Mouse (Mus musculus): ENCODE measurements at regions not wholly inside any gene's neighbourhood (a gene's known extent, or its start where the extent isn't known, plus 50 kb on each side); places are given as distances from the start of the nearest gene placed in this dataset.

DNA sequence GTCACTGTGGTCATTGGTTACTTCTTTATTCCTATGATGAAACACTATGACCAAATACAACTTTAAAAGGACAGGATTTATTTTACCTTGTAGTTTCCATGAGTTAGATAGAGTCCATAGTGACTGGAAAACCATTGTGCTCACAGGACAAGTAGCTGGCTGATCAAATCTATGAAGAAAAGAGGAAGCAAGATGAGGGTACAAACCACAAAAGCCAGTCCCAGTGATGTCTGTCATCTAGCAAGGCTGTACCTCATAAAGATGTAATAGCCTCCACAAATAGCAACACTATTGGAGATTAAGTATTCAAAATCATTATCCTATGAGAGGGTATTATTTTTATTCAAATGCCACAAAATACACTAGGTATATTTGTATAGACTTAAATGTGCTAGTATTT lies 391.5 kb upstream of the Negr1 start:
- no peaks in the 10 kb centered on the region for H3K36me3 ChIP-seq (ENCODE audit: control insufficient read depth, insufficient read depth, low read length)
- no peaks in the 10 kb centered on the region for H3K27me3 ChIP-seq (replicated peaks; ENCODE audit: control insufficient read depth, insufficient read depth, low read length)
- no peak overlapping the region for H3K4me3 ChIP-seq (ENCODE audit: low read depth, low read length)
- no peaks in the 10 kb centered on the region for H3K9me3 ChIP-seq (ENCODE audit: control insufficient read depth, low read length)
- ATAC-seq (replicated peaks; ENCODE audit: low FRiP score) (no peak), DNase-seq (ENCODE audit: low spot score) (no peak)
- no peak overlapping the region for H3K4me2 ChIP-seq
- no peak overlapping the region for H3K27ac ChIP-seq (ENCODE audit: low read depth, low read length)
- no peaks in the 10 kb centered on the region for H3K4me1 ChIP-seq (replicated peaks; ENCODE audit: control insufficient read depth, insufficient read depth, low read length)
- no peak overlapping the region for H3K9ac ChIP-seq (ENCODE audit: low read depth, low read length)

DNA sequence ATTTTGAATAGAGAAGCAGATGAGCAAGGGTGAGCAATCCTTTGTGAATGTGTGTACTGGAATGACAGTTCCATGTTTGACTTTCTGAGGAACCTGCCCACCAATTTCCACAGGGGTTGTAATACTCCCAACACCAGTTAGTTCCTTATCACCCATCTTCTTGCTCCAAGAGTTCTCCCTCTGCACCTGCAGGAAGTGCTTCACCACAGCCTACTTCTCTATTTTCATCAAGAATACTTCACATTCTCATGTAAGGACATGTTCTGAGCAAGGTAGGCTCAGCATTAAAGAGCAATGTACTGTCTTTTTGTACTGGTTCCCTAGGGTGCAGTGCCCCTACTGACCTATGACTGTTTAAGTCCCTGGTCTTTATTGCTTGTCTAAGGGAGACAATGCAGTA lies 362.9 kb upstream of the Negr1 start:
- DNase-seq (ENCODE audit: low spot score), result no peak
- H3K27ac ChIP-seq (ENCODE audit: low read depth, low read length), result no peak overlapping the region
- no peaks in the 10 kb centered on the region for H3K9me3 ChIP-seq (ENCODE audit: control insufficient read depth, low read length)
- no peak overlapping the region for H3K9ac ChIP-seq (ENCODE audit: low read depth, low read length)
- ATAC-seq (replicated peaks; ENCODE audit: low FRiP score), result no peak
- no peak overlapping the region for H3K4me3 ChIP-seq (ENCODE audit: low read depth, low read length)
- H3K4me1 ChIP-seq (replicated peaks; ENCODE audit: control insufficient read depth, insufficient read depth, low read length), result no peaks in the 10 kb centered on the region
- H3K4me2 ChIP-seq, result no peak overlapping the region
- no peaks in the 10 kb centered on the region for H3K36me3 ChIP-seq (ENCODE audit: control insufficient read depth, insufficient read depth, low read length)
- H3K27me3 ChIP-seq (replicated peaks; ENCODE audit: control insufficient read depth, insufficient read depth, low read length), result no peaks in the 10 kb centered on the region

DNA sequence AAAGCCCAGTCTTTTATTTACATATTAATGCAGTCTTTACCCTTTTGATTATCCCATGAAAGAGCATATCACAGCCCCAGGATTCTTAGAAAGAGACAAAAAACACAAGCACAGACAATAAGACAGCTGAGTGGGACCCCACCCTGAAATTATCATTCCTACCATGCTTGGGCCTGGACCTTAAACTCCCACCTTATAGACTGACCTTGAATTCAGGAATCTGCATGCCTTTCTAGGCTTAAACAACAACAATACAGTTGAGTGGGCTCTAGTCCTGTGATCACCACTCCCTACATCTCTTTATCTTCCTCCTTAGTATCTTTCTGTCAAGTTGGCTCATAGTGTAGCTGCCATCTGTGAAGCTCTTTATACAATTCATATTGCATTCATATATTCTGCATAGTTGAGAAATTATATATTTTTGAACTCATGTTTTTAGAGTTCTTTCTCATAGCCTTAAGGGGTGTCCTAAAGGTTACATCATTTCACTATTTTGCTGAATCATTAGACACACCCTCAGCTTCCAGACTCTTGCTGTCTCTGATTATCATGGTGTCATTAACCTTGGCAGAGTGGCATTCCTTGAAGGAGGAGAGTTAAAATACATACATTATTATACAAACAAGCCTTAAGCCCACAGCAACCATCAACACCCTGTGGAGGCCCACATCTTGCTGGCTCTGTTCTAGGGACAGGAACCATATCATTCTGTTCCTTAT lies 361.7 kb upstream of the Negr1 start:
- H3K9ac ChIP-seq (ENCODE audit: low read depth, low read length), result no peak overlapping the region
- H3K4me2 ChIP-seq, result no peak overlapping the region
- H3K27me3 ChIP-seq (replicated peaks; ENCODE audit: control insufficient read depth, insufficient read depth, low read length), result no peaks in the 10 kb centered on the region
- ATAC-seq (replicated peaks; ENCODE audit: low FRiP score) (no peak), DNase-seq (ENCODE audit: low spot score) (no peak)
- H3K4me3 ChIP-seq (ENCODE audit: low read depth, low read length), result no peak overlapping the region
- no peaks in the 10 kb centered on the region for H3K4me1 ChIP-seq (replicated peaks; ENCODE audit: control insufficient read depth, insufficient read depth, low read length)
- H3K36me3 ChIP-seq (ENCODE audit: control insufficient read depth, insufficient read depth, low read length), result no peaks in the 10 kb centered on the region
- no peaks in the 10 kb centered on the region for H3K9me3 ChIP-seq (ENCODE audit: control insufficient read depth, low read length)
- no peak overlapping the region for H3K27ac ChIP-seq (ENCODE audit: low read depth, low read length)

DNA sequence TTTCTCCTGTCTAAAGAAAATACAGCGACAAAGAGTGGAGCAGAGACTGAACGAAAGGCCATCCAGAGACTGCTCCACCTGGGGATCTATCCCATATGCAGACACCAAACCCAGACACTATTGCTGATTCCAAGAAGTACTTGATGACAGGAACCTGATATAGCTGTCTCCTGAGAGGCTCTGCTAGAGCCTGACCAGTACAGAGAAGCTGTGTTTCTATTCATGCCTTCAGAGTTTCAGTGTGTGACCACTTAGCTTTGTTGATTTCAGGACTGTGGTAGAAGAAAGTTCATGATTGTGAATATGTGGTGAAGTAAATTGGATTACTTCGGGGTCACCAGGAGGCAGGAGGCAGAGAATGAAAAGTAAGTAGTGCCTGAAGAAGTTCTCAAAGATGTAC lies 356.3 kb upstream of the Negr1 start:
- Histone ChIP-seq H3K4me2 (no peak overlapping the region), H3K36me3 (ENCODE audit: control insufficient read depth, insufficient read depth, low read length) (no peaks in the 10 kb centered on the region), H3K4me1 (replicated peaks; ENCODE audit: control insufficient read depth, insufficient read depth, low read length) (no peaks in the 10 kb centered on the region), H3K27me3 (replicated peaks; ENCODE audit: control insufficient read depth, insufficient read depth, low read length) (no peaks in the 10 kb centered on the region), H3K9me3 (ENCODE audit: control insufficient read depth, low read length) (no peaks in the 10 kb centered on the region), H3K9ac (ENCODE audit: low read depth, low read length) (no peak overlapping the region), H3K27ac (ENCODE audit: low read depth, low read length) (no peak overlapping the region), H3K4me3 (ENCODE audit: low read depth, low read length) (no peak overlapping the region)
- no peak for ATAC-seq (replicated peaks; ENCODE audit: low FRiP score)
- DNase-seq (ENCODE audit: low spot score), result no peak
- WGBS, result 82% methylated on average over 3 of the region's 3 CpGs

DNA sequence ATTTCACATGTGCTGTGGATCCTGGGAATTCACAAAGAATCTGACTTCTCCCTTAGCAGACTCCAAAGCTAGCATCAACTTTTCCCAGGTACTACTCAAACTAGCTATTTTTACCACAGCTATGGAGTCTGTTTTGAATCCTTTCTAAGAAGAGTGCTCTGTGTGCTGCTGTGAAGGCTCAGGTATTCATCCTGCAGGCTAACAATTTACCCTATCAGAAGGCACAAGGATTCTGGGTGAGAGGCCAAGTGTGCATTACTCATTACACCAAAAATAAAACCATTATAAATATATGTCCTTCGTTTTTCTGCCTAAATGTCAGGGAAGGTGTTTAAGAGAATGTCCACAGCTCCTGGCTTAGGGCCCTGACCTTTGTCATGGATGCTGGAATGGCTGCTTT lies 353.2 kb upstream of the Negr1 start:
- Histone ChIP-seq H3K4me2 (no peak overlapping the region), H3K27me3 (replicated peaks; ENCODE audit: control insufficient read depth, insufficient read depth, low read length) (no peaks in the 10 kb centered on the region), H3K27ac (ENCODE audit: low read depth, low read length) (no peak overlapping the region), H3K36me3 (ENCODE audit: control insufficient read depth, insufficient read depth, low read length) (no peaks in the 10 kb centered on the region), H3K4me3 (ENCODE audit: low read depth, low read length) (no peak overlapping the region), H3K9ac (ENCODE audit: low read depth, low read length) (no peak overlapping the region), H3K4me1 (replicated peaks; ENCODE audit: control insufficient read depth, insufficient read depth, low read length) (no peaks in the 10 kb centered on the region), H3K9me3 (ENCODE audit: control insufficient read depth, low read length) (no peaks in the 10 kb centered on the region)
- WGBS, result 28% methylated on average over 1 of the region's 1 CpGs
- ATAC-seq (replicated peaks; ENCODE audit: low FRiP score) (no peak), DNase-seq (ENCODE audit: low spot score) (no peak)

DNA sequence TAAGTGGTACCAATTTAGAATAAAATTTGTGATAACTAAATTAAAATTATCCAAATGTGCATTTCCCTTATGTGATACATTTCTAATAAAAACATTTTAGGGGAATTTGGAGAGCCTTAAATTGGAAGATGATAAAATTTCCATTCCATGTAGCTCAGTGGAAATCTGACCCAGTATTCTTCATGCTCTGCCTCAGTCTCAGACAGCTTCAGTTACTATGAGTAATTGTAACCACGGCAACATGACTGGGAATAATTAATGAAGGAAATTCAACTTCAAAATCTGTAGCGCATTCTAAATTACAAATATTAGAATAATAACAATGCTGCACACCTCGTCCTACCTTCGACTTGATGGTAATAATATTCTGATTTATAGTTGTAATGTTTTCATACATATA lies 350.8 kb upstream of the Negr1 start:
- DNase-seq (ENCODE audit: low spot score) (no peak), ATAC-seq (replicated peaks; ENCODE audit: low FRiP score) (no peak)
- Histone ChIP-seq H3K36me3 (ENCODE audit: control insufficient read depth, insufficient read depth, low read length) (no peaks in the 10 kb centered on the region), H3K4me2 (no peak overlapping the region), H3K4me1 (replicated peaks; ENCODE audit: control insufficient read depth, insufficient read depth, low read length) (no peaks in the 10 kb centered on the region), H3K9me3 (ENCODE audit: control insufficient read depth, low read length) (no peaks in the 10 kb centered on the region), H3K4me3 (ENCODE audit: low read depth, low read length) (no peak overlapping the region), H3K27me3 (replicated peaks; ENCODE audit: control insufficient read depth, insufficient read depth, low read length) (no peaks in the 10 kb centered on the region), H3K9ac (ENCODE audit: low read depth, low read length) (no peak overlapping the region), H3K27ac (ENCODE audit: low read depth, low read length) (no peak overlapping the region)
- WGBS, result 85% methylated on average over 4 of the region's 4 CpGs

DNA sequence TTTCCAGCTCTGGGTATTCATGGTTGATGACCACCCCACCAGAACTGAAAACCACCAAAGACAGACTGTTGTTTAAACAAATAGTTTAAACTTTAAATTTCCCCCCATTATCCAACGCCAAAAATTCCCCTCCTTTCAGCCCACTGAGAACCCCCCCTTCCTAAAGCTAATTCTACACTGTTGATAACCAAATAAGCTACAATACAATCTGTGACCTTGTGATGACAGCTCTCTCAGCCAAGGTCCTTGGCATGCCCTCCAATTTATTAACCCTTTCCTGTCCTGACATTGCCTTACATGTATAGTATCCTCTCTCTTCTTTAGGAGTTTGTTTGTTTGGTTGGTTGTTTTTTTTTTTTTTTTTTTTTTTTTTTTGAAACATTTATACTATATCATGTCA lies 346.8 kb upstream of the Negr1 start:
- Histone ChIP-seq H3K9me3 (ENCODE audit: control insufficient read depth, low read length) (no peaks in the 10 kb centered on the region), H3K27ac (ENCODE audit: low read depth, low read length) (no peak overlapping the region), H3K36me3 (ENCODE audit: control insufficient read depth, insufficient read depth, low read length) (no peaks in the 10 kb centered on the region), H3K9ac (ENCODE audit: low read depth, low read length) (no peak overlapping the region), H3K27me3 (replicated peaks; ENCODE audit: control insufficient read depth, insufficient read depth, low read length) (no peaks in the 10 kb centered on the region), H3K4me1 (replicated peaks; ENCODE audit: control insufficient read depth, insufficient read depth, low read length) (no peaks in the 10 kb centered on the region), H3K4me2 (no peak overlapping the region), H3K4me3 (ENCODE audit: low read depth, low read length) (no peak overlapping the region)
- ATAC-seq (replicated peaks; ENCODE audit: low FRiP score), result no peak
- no peak for DNase-seq (ENCODE audit: low spot score)
- WGBS, result 52% methylated on average over 1 of the region's 1 CpGs

DNA sequence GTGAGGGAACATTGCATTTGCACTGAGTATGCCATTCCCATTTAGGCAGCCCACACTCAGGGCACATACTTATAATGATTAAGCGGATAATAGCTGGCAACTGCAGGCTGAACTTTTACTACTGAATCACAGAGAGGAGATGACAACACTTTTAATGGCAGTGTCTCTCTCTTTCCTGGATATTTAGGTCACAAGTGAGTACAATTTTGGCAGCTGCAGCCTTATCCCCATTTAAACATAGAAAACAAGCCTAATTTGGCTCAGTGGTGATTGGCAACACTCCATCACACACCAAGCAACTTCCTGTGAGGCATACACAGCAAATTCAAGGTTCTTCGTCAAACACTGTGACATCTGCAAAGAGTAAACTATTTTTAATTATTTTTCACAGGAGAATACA lies 329.5 kb upstream of the Negr1 start:
- Histone ChIP-seq H3K4me2 (no peak overlapping the region), H3K4me1 (replicated peaks; ENCODE audit: control insufficient read depth, insufficient read depth, low read length) (no peaks in the 10 kb centered on the region), H3K36me3 (ENCODE audit: control insufficient read depth, insufficient read depth, low read length) (no peaks in the 10 kb centered on the region), H3K4me3 (ENCODE audit: low read depth, low read length) (no peak overlapping the region), H3K9ac (ENCODE audit: low read depth, low read length) (no peak overlapping the region), H3K9me3 (ENCODE audit: control insufficient read depth, low read length) (no peaks in the 10 kb centered on the region), H3K27ac (ENCODE audit: low read depth, low read length) (no peak overlapping the region), H3K27me3 (replicated peaks; ENCODE audit: control insufficient read depth, insufficient read depth, low read length) (no peaks in the 10 kb centered on the region)
- ATAC-seq (replicated peaks; ENCODE audit: low FRiP score) (no peak), DNase-seq (ENCODE audit: low spot score) (no peak)
- 68% methylated on average over 2 of the region's 2 CpGs for WGBS

DNA sequence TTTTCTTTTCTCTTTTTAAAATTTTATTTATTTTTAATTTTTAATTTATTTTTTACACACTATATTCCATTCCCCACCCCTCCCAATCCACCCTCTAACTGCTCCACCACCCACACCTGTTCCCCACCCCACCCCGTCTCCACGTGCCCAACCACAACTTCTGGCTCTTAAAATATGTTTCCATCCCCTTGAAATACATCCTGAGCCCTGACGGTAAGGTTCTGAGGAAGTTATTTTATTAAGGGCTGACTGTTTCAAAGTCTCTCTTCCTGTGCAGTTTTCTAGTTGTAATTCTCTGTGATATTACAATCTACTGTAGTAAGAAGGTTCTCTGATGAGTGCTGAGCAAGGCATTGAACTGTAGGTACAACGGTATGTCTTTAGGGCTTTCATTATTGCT lies 325.6 kb upstream of the Negr1 start:
- ATAC-seq (replicated peaks; ENCODE audit: low FRiP score), result no peak
- Histone ChIP-seq H3K4me1 (replicated peaks; ENCODE audit: control insufficient read depth, insufficient read depth, low read length) (no peaks in the 10 kb centered on the region), H3K9me3 (ENCODE audit: control insufficient read depth, low read length) (no peaks in the 10 kb centered on the region), H3K4me2 (no peak overlapping the region), H3K9ac (ENCODE audit: low read depth, low read length) (no peak overlapping the region), H3K27ac (ENCODE audit: low read depth, low read length) (no peak overlapping the region), H3K36me3 (ENCODE audit: control insufficient read depth, insufficient read depth, low read length) (no peaks in the 10 kb centered on the region), H3K4me3 (ENCODE audit: low read depth, low read length) (no peak overlapping the region), H3K27me3 (replicated peaks; ENCODE audit: control insufficient read depth, insufficient read depth, low read length) (no peaks in the 10 kb centered on the region)
- WGBS, result 80% methylated on average over 4 of the region's 4 CpGs
- no peak for DNase-seq (ENCODE audit: low spot score)
